In the genomic region with DNA sequence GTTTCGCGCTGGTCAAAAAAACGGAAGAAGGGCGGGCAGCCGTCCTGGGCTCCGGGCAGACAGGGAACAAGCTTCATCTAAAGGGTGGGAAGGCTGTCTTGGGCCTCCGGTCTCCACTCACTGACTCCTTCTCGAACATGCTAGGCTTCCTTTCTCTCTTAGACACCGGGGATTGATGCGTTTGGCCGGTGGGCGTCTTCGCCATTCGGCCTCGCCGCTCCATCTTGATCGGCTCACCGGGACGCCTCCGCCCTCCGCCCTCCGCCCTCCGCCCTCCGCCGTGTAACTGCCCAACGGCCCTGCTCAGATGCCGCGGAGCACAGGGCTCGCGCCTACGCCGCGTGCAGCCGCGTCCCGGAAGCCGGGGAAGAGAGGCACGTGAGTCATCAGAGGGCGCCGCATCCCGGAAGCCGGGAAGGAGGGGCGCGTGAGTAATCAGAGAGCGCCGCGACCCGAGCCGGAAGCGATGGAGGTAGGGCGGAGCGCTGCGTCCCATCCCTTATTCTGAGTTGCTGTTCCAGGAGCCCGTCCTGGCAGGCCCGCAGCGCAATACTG, we compare ENCODE assay signal across 8 mouse cellular contexts. TPM values are rescaled to one million over a fixed set of nuclear protein-coding genes. Genes with fewer than 3 reads are reported as not detected.
DNase-seq lines count a peak whose midpoint lies in the region; ATAC-seq and TF ChIP-seq lines count a peak whose summit lies in the region.
"Not testable (repeated sequence)": the region's sequence is repeated elsewhere in the genome, so short reads cannot be mapped to it uniquely, and the experiment has no call there.

Gene Ermard, plus strand, starts transcription at position 34 of the 555 bp plus-strand sequence.
Gene Tcte3, minus strand, starts transcription at position 314 of the 555 bp plus-strand sequence.
Gene Gm3448, minus strand, starts transcription at position 363 of the 555 bp plus-strand sequence.

- not testable (repeated sequence) for H3K9me3 ChIP-seq in embryonic facial prominence, embryonic 14.5 days (ENCODE audit: control insufficient read depth, low read length); lung, embryonic 16.5 days (ENCODE audit: control insufficient read depth, low read length); neural tube, embryonic 14.5 days (ENCODE audit: control insufficient read depth, low read length)

- H3K4me1 ChIP-seq in embryonic facial prominence, embryonic 14.5 days (ENCODE audit: control insufficient read depth, insufficient read depth, low read length); heart, adult 2 months (ENCODE audit: control insufficient read depth, insufficient read depth, low read length); lung, embryonic 16.5 days (replicated peaks; ENCODE audit: control insufficient read depth, insufficient read depth, low read length); neural tube, embryonic 14.5 days (ENCODE audit: control insufficient read depth, insufficient read depth, low read length): not testable (repeated sequence)

- not testable (repeated sequence) for H3K36me3 ChIP-seq in embryonic facial prominence, embryonic 14.5 days (ENCODE audit: control insufficient read depth, insufficient read depth, low read length); heart, adult 2 months (ENCODE audit: control insufficient read depth, insufficient read depth, low read length); lung, embryonic 16.5 days (ENCODE audit: control insufficient read depth, insufficient read depth, low read length); neural tube, embryonic 14.5 days (ENCODE audit: control insufficient read depth, insufficient read depth, low read length)

- H3K9ac ChIP-seq in embryonic facial prominence, embryonic 14.5 days (ENCODE audit: low read depth, low read length); heart, adult 2 months (ENCODE audit: low read depth, low read length); lung, embryonic 16.5 days (ENCODE audit: low read length); neural tube, embryonic 14.5 days (replicated peaks; ENCODE audit: low read depth, low read length): not testable (repeated sequence)

- ATAC-seq in embryonic facial prominence, embryonic 14.5 days (ENCODE audit: low read depth), result peak; percentile 98
- ATAC-seq in inflammation-experienced regulatory T-cells, adult 6 months, result peak; percentile 93
- ATAC-seq in lung, embryonic 16.5 days (ENCODE audit: low read depth), result peak; percentile 99
- ATAC-seq in neural tube, embryonic 14.5 days (ENCODE audit: low read depth), result peak; percentile 97

- DNase-seq in adrenal gland, postnatal 14 days, result peak; percentile 53
- DNase-seq in embryonic facial prominence, embryonic 14.5 days (ENCODE audit: low spot score), result not testable (repeated sequence)
- peak; percentile 58 to 65 for DNase-seq in heart, adult 2 months
- peak; percentile 14 to 39 for DNase-seq in left cerebral cortex, adult 2 months (ENCODE audit: extremely low spot score in 1 of 2, low spot score in 2 of 2)
- DNase-seq in thymus, postnatal 14 days, result peak; percentile 51

- not testable (repeated sequence) for TF ChIP-seq CTCF in heart, adult 2 months (IDR thresholded peaks at IDR 0.05); left cerebral cortex, adult 2 months (IDR thresholded peaks at IDR 0.05)

- not testable (repeated sequence) for H3K4me2 ChIP-seq in embryonic facial prominence, embryonic 14.5 days (ENCODE audit: low read depth, low read length); lung, embryonic 16.5 days (ENCODE audit: low read depth, low read length); neural tube, embryonic 14.5 days (ENCODE audit: low read depth, low read length)

- no CpG with 5 or more reads among the region's 56 CpGs for WGBS in embryonic facial prominence, embryonic 14.5 days
- 2% methylated on average over 12 of the region's 56 CpGs for WGBS in heart, adult 2 months
- 0% methylated on average over 11 of the region's 56 CpGs for WGBS in lung, embryonic 16.5 days
- WGBS in neural tube, embryonic 14.5 days, result no CpG with 5 or more reads among the region's 56 CpGs

- not testable (repeated sequence) for H3K27ac ChIP-seq in embryonic facial prominence, embryonic 14.5 days (replicated peaks; ENCODE audit: low read depth, low read length); heart, adult 2 months; left cerebral cortex, adult 2 months; lung, embryonic 16.5 days (ENCODE audit: low read length); neural tube, embryonic 14.5 days (ENCODE audit: low read depth, low read length)

- not testable (repeated sequence) for TF ChIP-seq POLR2A in heart, adult 2 months (IDR thresholded peaks at IDR 0.05; ENCODE audit: insufficient read depth, low read depth, low read length)

- intact Hi-C loops in heart, adult 2 months (cut with DNase I); left cerebral cortex, adult 2 months (cut with DNase I): not testable (repeated sequence)

- not testable (repeated sequence) for H3K79me2 ChIP-seq in heart, adult 2 months (replicated peaks; ENCODE audit: control insufficient read depth, insufficient read depth, low read length)

- H3K27me3 ChIP-seq in embryonic facial prominence, embryonic 14.5 days (replicated peaks; ENCODE audit: control insufficient read depth, insufficient read depth, low read length); heart, adult 2 months (ENCODE audit: control insufficient read depth, insufficient read depth, low read length); lung, embryonic 16.5 days (ENCODE audit: control insufficient read depth, insufficient read depth, low read depth, low read length); neural tube, embryonic 14.5 days (ENCODE audit: control insufficient read depth, insufficient read depth, low read length): not testable (repeated sequence)

- not testable (repeated sequence) for H3K4me3 ChIP-seq in embryonic facial prominence, embryonic 14.5 days (ENCODE audit: low read depth, low read length); heart, adult 2 months; lung, embryonic 16.5 days (ENCODE audit: low read length); neural tube, embryonic 14.5 days (ENCODE audit: low read depth, low read length)
- peak within 1 kb of the TSS; percentile 26; the same call in 1 of the 2 replicates for H3K4me3 ChIP-seq in left cerebral cortex, adult 2 months

- not testable (repeated sequence) for TF ChIP-seq EP300 in heart, adult 2 months (IDR thresholded peaks at IDR 0.05; ENCODE audit: insufficient read depth, low read depth, low read length)

RNA-seq across cellular contexts. Expression of gene Ermard, which starts in this region (rescaled TPM):
- total RNA-seq in adrenal gland, postnatal 14 days (2021), result 50.0 and 59.9 TPM in 2 replicates
- 49.7 and 54.8 TPM in 2 replicates for polyA plus RNA-seq in embryonic facial prominence, embryonic 14.5 days (2014; fragmentation: Nextera tagmentation; extraction: Ambion mirVana)
- total RNA-seq in heart, adult 2 months (2021), result 10 to 100 TPM; 23.6 to 25.8 TPM
- polyA plus RNA-seq in heart, adult 2 months (2012; rRNA removed), result 34.4 and 38.6 TPM in 2 replicates
- 100 to 1,000 TPM in 2 of 3 experiments, 10 to 100 TPM in 1; 86.6 to 207 (median 188) TPM for polyA plus RNA-seq in inflammation-experienced regulatory T-cells, adult 6 months (2017; shearing (Covaris generic))
- total RNA-seq in left cerebral cortex, adult 2 months (2021), result 10 to 100 TPM; 49.9 to 52.6 TPM
- 85.1 and 91.1 TPM in 2 replicates for polyA plus RNA-seq in lung, embryonic 16.5 days (2015; fragmentation: Nextera tagmentation; extraction: Ambion mirVana)
- polyA plus RNA-seq in neural tube, embryonic 14.5 days (2014; fragmentation: Nextera tagmentation; extraction: Ambion mirVana), result 88.5 and 99.2 TPM in 2 replicates

RNA-seq across cellular contexts. Expression of gene Tcte3, which starts in this region (rescaled TPM):
- total RNA-seq in adrenal gland, postnatal 14 days (2021), result 1.9 and 2.3 TPM in 2 replicates
- polyA plus RNA-seq in embryonic facial prominence, embryonic 14.5 days (2014; fragmentation: Nextera tagmentation; extraction: Ambion mirVana), result not detected in 2 replicates
- under 1 TPM in 1 of 2 experiments, not detected in 1; 0.52 TPM for total RNA-seq in heart, adult 2 months (2021)
- polyA plus RNA-seq in heart, adult 2 months (2012; rRNA removed), result 1.6 TPM in 1 of 2 replicates, not detected in the other
- 1 to 10 TPM; 1.2 to 5.4 (median 5.1) TPM for polyA plus RNA-seq in inflammation-experienced regulatory T-cells, adult 6 months (2017; shearing (Covaris generic))
- total RNA-seq in left cerebral cortex, adult 2 months (2021), result 1 to 10 TPM; 1.6 TPM
- polyA plus RNA-seq in lung, embryonic 16.5 days (2015; fragmentation: Nextera tagmentation; extraction: Ambion mirVana), result 0.65 and 0.95 TPM in 2 replicates
- 0.68 TPM in 1 of 2 replicates, not detected in the other for polyA plus RNA-seq in neural tube, embryonic 14.5 days (2014; fragmentation: Nextera tagmentation; extraction: Ambion mirVana)

RNA-seq across cellular contexts. Expression of gene Gm3448, which starts in this region (rescaled TPM):
- total RNA-seq in adrenal gland, postnatal 14 days (2021), result 4.4 and 5.5 TPM in 2 replicates
- polyA plus RNA-seq in embryonic facial prominence, embryonic 14.5 days (2014; fragmentation: Nextera tagmentation; extraction: Ambion mirVana), result 2.4 and 2.8 TPM in 2 replicates
- total RNA-seq in heart, adult 2 months (2021), result 1 to 10 TPM; 1.0 TPM
- 0.84 and 1.00 TPM in 2 replicates for polyA plus RNA-seq in heart, adult 2 months (2012; rRNA removed)
- polyA plus RNA-seq in inflammation-experienced regulatory T-cells, adult 6 months (2017; shearing (Covaris generic)), result 1 to 10 TPM in 2 of 3 experiments, under 1 TPM in 1; 0.72 to 3.6 (median 3.2) TPM
- total RNA-seq in left cerebral cortex, adult 2 months (2021), result 1 to 10 TPM; 7.9 to 9.7 TPM
- 2.7 and 3.1 TPM in 2 replicates for polyA plus RNA-seq in lung, embryonic 16.5 days (2015; fragmentation: Nextera tagmentation; extraction: Ambion mirVana)
- 2.6 and 4.2 TPM in 2 replicates for polyA plus RNA-seq in neural tube, embryonic 14.5 days (2014; fragmentation: Nextera tagmentation; extraction: Ambion mirVana)
